Mouse (Mus musculus): Measurements from ENCODE around the gene Sympk. TPM values are rescaled to one million over a fixed set of nuclear protein-coding genes. Genes with fewer than 3 reads are reported as not detected.

The Sympk gene
- polyA plus RNA-seq, 1 experiment from 2014 or later: 36.3 TPM

- DNase-seq (ENCODE audit: low spot score): peak; percentile 95
- 2% methylated on average over 17 of the region's 17 CpGs for WGBS
- no peak overlapping the region for H3K27ac ChIP-seq (replicated peaks; ENCODE audit: low read depth, low read length)
- H3K4me2 ChIP-seq (ENCODE audit: low read depth, low read length): peak overlapping the region; percentile 46
- ATAC-seq (replicated peaks; ENCODE audit: insufficient number of reproducible peaks, low FRiP score, low TSS enrichment, low read depth): peak; percentile 20
- H3K27me3 ChIP-seq (ENCODE audit: control insufficient read depth, insufficient read depth, low read length): no peaks in the 10 kb centered on the region
- H3K4me1 ChIP-seq (ENCODE audit: control insufficient read depth, insufficient read depth, low read length): peaks cover 14% of the 10 kb centered on the region
- H3K9ac ChIP-seq (replicated peaks; ENCODE audit: low read length): peak overlapping the region; percentile 37
- H3K4me3 ChIP-seq (ENCODE audit: low read depth, low read length): peak overlapping the region; percentile 23
- no peaks in the 10 kb centered on the region for H3K9me3 ChIP-seq (replicated peaks; ENCODE audit: control insufficient read depth, low read length)
- H3K36me3 ChIP-seq (replicated peaks; ENCODE audit: control insufficient read depth, insufficient read depth, low read depth, low read length): peaks cover 7% of the 10 kb centered on the region
Measured at GRCm38 (mm10) chr7:19002848-19003498, 21.2 kb upstream of the Sympk start.

GRCm38 (mm10) chr7:19003902-19004630 is 20.1 kb upstream of the Sympk start, which contains the start of gene Irf2bp1:
Gene Irf2bp1, plus strand, starts transcription at chr7:19004044.
- Histone ChIP-seq H3K4me3 (ENCODE audit: low read depth, low read length) (peak within 1 kb of the TSS; percentile 96), H3K9me3 (replicated peaks; ENCODE audit: control insufficient read depth, low read length) (no peaks in the 10 kb centered on the region), H3K36me3 (replicated peaks; ENCODE audit: control insufficient read depth, insufficient read depth, low read depth, low read length) (peaks cover 7% of the 10 kb centered on the region), H3K9ac (replicated peaks; ENCODE audit: low read length) (peak within 1 kb of the TSS; percentile 92), H3K4me1 (ENCODE audit: control insufficient read depth, insufficient read depth, low read length) (peaks cover 14% of the 10 kb centered on the region), H3K27me3 (ENCODE audit: control insufficient read depth, insufficient read depth, low read length) (no peaks in the 10 kb centered on the region), H3K27ac (replicated peaks; ENCODE audit: low read depth, low read length) (peak within 1 kb of the TSS; percentile 88), H3K4me2 (ENCODE audit: low read depth, low read length) (peak within 1 kb of the TSS; percentile 98)
- WGBS: under 1% methylated on average over 82 of the region's 90 CpGs
- ATAC-seq (replicated peaks; ENCODE audit: insufficient number of reproducible peaks, low FRiP score, low TSS enrichment, low read depth) (peak; percentile 34), DNase-seq (ENCODE audit: low spot score) (peak; percentile 97)

- no peaks in the 10 kb centered on the region for H3K9me3 ChIP-seq (replicated peaks; ENCODE audit: control insufficient read depth, low read length)
- WGBS: 7% methylated on average over 34 of the region's 34 CpGs
- H3K4me1 ChIP-seq (ENCODE audit: control insufficient read depth, insufficient read depth, low read length): peaks cover 14% of the 10 kb centered on the region
- H3K36me3 ChIP-seq (replicated peaks; ENCODE audit: control insufficient read depth, insufficient read depth, low read depth, low read length): peaks cover 7% of the 10 kb centered on the region
- peak overlapping the region; percentile 96 for H3K4me3 ChIP-seq (ENCODE audit: low read depth, low read length)
- DNase-seq (ENCODE audit: low spot score) (no peak), ATAC-seq (replicated peaks; ENCODE audit: insufficient number of reproducible peaks, low FRiP score, low TSS enrichment, low read depth) (0 out of 2 replicates have a peak, but pooled peaks have one; percentile 2)
- peak overlapping the region; percentile 98 for H3K4me2 ChIP-seq (ENCODE audit: low read depth, low read length)
- H3K9ac ChIP-seq (replicated peaks; ENCODE audit: low read length): peak overlapping the region; percentile 92
- no peaks in the 10 kb centered on the region for H3K27me3 ChIP-seq (ENCODE audit: control insufficient read depth, insufficient read depth, low read length)
- peak overlapping the region; percentile 88 for H3K27ac ChIP-seq (replicated peaks; ENCODE audit: low read depth, low read length)
Measured at GRCm38 (mm10) chr7:19004631-19005079, 19.5 kb upstream of the Sympk start.

- ATAC-seq (replicated peaks; ENCODE audit: insufficient number of reproducible peaks, low FRiP score, low TSS enrichment, low read depth): no peak
- H3K27ac ChIP-seq (replicated peaks; ENCODE audit: low read depth, low read length): no peak overlapping the region
- peak overlapping the region; percentile 92; the same call in 1 of the 2 replicates for H3K9ac ChIP-seq (replicated peaks; ENCODE audit: low read length)
- peaks cover 14% of the 10 kb centered on the region for H3K4me1 ChIP-seq (ENCODE audit: control insufficient read depth, insufficient read depth, low read length)
- no peaks in the 10 kb centered on the region for H3K9me3 ChIP-seq (replicated peaks; ENCODE audit: control insufficient read depth, low read length)
- H3K27me3 ChIP-seq (ENCODE audit: control insufficient read depth, insufficient read depth, low read length): no peaks in the 10 kb centered on the region
- peak overlapping the region; percentile 98 for H3K4me2 ChIP-seq (ENCODE audit: low read depth, low read length)
- H3K4me3 ChIP-seq (ENCODE audit: low read depth, low read length): peak overlapping the region; percentile 96
- DNase-seq (ENCODE audit: low spot score): no peak
- WGBS: 80% methylated on average over 34 of the region's 34 CpGs
- H3K36me3 ChIP-seq (replicated peaks; ENCODE audit: control insufficient read depth, insufficient read depth, low read depth, low read length): peaks cover 7% of the 10 kb centered on the region
Measured at GRCm38 (mm10) chr7:19005417-19006121, 18.6 kb upstream of the Sympk start.

GRCm38 (mm10) chr7:19006476-19006875 is 17.7 kb upstream of the Sympk start:
- H3K4me1 ChIP-seq (ENCODE audit: control insufficient read depth, insufficient read depth, low read length): peaks cover 14% of the 10 kb centered on the region
- H3K4me2 ChIP-seq (ENCODE audit: low read depth, low read length): no peak overlapping the region; the same call in 1 of the 2 replicates
- peak; percentile 93 for DNase-seq (ENCODE audit: low spot score)
- H3K4me3 ChIP-seq (ENCODE audit: low read depth, low read length): no peak overlapping the region
- H3K27ac ChIP-seq (replicated peaks; ENCODE audit: low read depth, low read length): no peak overlapping the region
- no peak overlapping the region for H3K9ac ChIP-seq (replicated peaks; ENCODE audit: low read length)
- WGBS: 8% methylated on average over 12 of the region's 12 CpGs
- no peaks in the 10 kb centered on the region for H3K27me3 ChIP-seq (ENCODE audit: control insufficient read depth, insufficient read depth, low read length)
- H3K36me3 ChIP-seq (replicated peaks; ENCODE audit: control insufficient read depth, insufficient read depth, low read depth, low read length): peaks cover 7% of the 10 kb centered on the region
- H3K9me3 ChIP-seq (replicated peaks; ENCODE audit: control insufficient read depth, low read length): no peaks in the 10 kb centered on the region
- no peak for ATAC-seq (replicated peaks; ENCODE audit: insufficient number of reproducible peaks, low FRiP score, low TSS enrichment, low read depth)

GRCm38 (mm10) chr7:19007026-19007977 is 16.9 kb upstream of the Sympk start:
- ATAC-seq (replicated peaks; ENCODE audit: insufficient number of reproducible peaks, low FRiP score, low TSS enrichment, low read depth) (no peak), DNase-seq (ENCODE audit: low spot score) (no peak)
- Histone ChIP-seq H3K9ac (replicated peaks; ENCODE audit: low read length) (no peak overlapping the region), H3K4me3 (ENCODE audit: low read depth, low read length) (no peak overlapping the region), H3K4me1 (ENCODE audit: control insufficient read depth, insufficient read depth, low read length) (peaks cover 17% of the 10 kb centered on the region), H3K27ac (replicated peaks; ENCODE audit: low read depth, low read length) (no peak overlapping the region), H3K9me3 (replicated peaks; ENCODE audit: control insufficient read depth, low read length) (no peaks in the 10 kb centered on the region), H3K4me2 (ENCODE audit: low read depth, low read length) (no peak overlapping the region), H3K36me3 (replicated peaks; ENCODE audit: control insufficient read depth, insufficient read depth, low read depth, low read length) (peaks cover 7% of the 10 kb centered on the region), H3K27me3 (ENCODE audit: control insufficient read depth, insufficient read depth, low read length) (no peaks in the 10 kb centered on the region)
- WGBS: 85% methylated on average over 13 of the region's 13 CpGs

GRCm38 (mm10) chr7:19010581-19010980 is 13.6 kb upstream of the Sympk start:
- Histone ChIP-seq H3K9me3 (replicated peaks; ENCODE audit: control insufficient read depth, low read length) (no peaks in the 10 kb centered on the region), H3K4me2 (ENCODE audit: low read depth, low read length) (no peak overlapping the region), H3K4me1 (ENCODE audit: control insufficient read depth, insufficient read depth, low read length) (peaks cover 10% of the 10 kb centered on the region), H3K36me3 (replicated peaks; ENCODE audit: control insufficient read depth, insufficient read depth, low read depth, low read length) (peaks cover 5% of the 10 kb centered on the region), H3K27me3 (ENCODE audit: control insufficient read depth, insufficient read depth, low read length) (no peaks in the 10 kb centered on the region), H3K27ac (replicated peaks; ENCODE audit: low read depth, low read length) (no peak overlapping the region), H3K9ac (replicated peaks; ENCODE audit: low read length) (no peak overlapping the region), H3K4me3 (ENCODE audit: low read depth, low read length) (no peak overlapping the region)
- DNase-seq (ENCODE audit: low spot score) (no peak), ATAC-seq (replicated peaks; ENCODE audit: insufficient number of reproducible peaks, low FRiP score, low TSS enrichment, low read depth) (no peak)
- WGBS: 85% methylated on average over 7 of the region's 7 CpGs
